9 mouse cellular contexts compared by ENCODE assay signal in the genomic region with DNA sequence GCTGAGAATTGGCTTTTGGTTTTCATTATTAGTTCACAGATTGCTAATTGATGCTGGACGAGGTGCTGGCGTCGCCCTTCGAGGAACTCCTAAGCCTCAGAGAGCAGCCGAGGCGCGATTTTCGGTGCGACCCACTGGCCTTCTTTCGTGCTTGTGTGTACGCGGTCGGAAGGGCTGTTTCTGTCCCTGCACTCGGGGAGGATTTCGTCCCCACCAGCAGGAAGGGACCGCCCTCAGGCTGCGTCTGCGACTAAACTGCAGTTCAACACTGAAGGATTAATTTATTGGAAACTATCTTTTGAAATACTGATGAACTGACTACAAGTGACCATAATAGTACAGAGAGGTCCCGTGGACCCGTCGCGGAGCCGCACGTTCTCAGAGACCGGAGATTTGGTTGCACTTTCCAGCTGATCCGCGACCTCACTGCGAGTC.
DNase-seq lines count a peak whose midpoint lies in the region; ATAC-seq and TF ChIP-seq lines count a peak whose summit lies in the region.
"Had no signal": no experiment of that assay in that cellular context is flagged by ENCODE, and none has a peak within 500 bp of the region (broad histone marks: within the 10 kb centered on the region; RNA-seq: fewer than 3 reads in every experiment).

No protein-coding gene starts in this region.

- 0 out of 2 replicates have a peak overlapping the region, but pooled peaks have one; percentile 37 for H3K9ac ChIP-seq in kidney, postnatal 0 days (ENCODE audit: low read depth, low read length)
- H3K9ac ChIP-seq in liver, embryonic 13.5 days, result no peak overlapping the region
- 0 out of 2 replicates have a peak overlapping the region, but pooled peaks have one; percentile 24 for H3K9ac ChIP-seq in neural tube, embryonic 15.5 days (replicated peaks)

- H3K27ac ChIP-seq in cerebellum, adult 2 months (ENCODE audit: insufficient read depth, low read length), result no peak overlapping the region
- 0 out of 2 replicates have a peak overlapping the region, but pooled peaks have one; percentile 51 for H3K27ac ChIP-seq in kidney, postnatal 0 days
- H3K27ac ChIP-seq in liver, embryonic 13.5 days, result no peak overlapping the region
- peak overlapping the region; percentile 52; the same call in 1 of the 2 replicates for H3K27ac ChIP-seq in neural tube, embryonic 15.5 days (replicated peaks)

- H3K36me3 ChIP-seq in kidney, postnatal 0 days (ENCODE audit: insufficient read depth, low read length), result no peaks in the 10 kb centered on the region
- H3K36me3 ChIP-seq in liver, embryonic 13.5 days, result no peaks in the 10 kb centered on the region
- no peaks in the 10 kb centered on the region for H3K36me3 ChIP-seq in neural tube, embryonic 15.5 days

- peaks cover 4% of the 10 kb centered on the region for H3K4me1 ChIP-seq in cerebellum, adult 2 months (ENCODE audit: control insufficient read depth, insufficient read depth, low read length)
- H3K4me1 ChIP-seq in kidney, postnatal 0 days (replicated peaks; ENCODE audit: insufficient read depth, low read length), result peaks cover 4% of the 10 kb centered on the region; the same call in 1 of the 2 replicates
- H3K4me1 ChIP-seq in liver, embryonic 13.5 days (replicated peaks), result no peaks in the 10 kb centered on the region
- H3K4me1 ChIP-seq in neural tube, embryonic 15.5 days, result peaks cover 16% of the 10 kb centered on the region

- peak; percentile 62; the same call in 1 of the 2 replicates for ATAC-seq in frontal cortex, adult (ENCODE audit: low TSS enrichment)
- 0 out of 2 replicates have a peak, but pooled peaks have one; percentile 13 for ATAC-seq in kidney, postnatal 0 days (replicated peaks; ENCODE audit: low FRiP score, low read depth)
- ATAC-seq in liver, embryonic 13.5 days (ENCODE audit: low read depth), result no peak
- ATAC-seq in neural tube, embryonic 15.5 days (ENCODE audit: low FRiP score), result no peak

- H3K4me3 ChIP-seq in cerebellum, adult 2 months (replicated peaks; ENCODE audit: insufficient read depth, low read depth, low read length), result peak overlapping the region; percentile 3
- peak overlapping the region; percentile 27; the same call in 1 of the 2 replicates for H3K4me3 ChIP-seq in kidney, postnatal 0 days (replicated peaks; ENCODE audit: low read depth, low read length)
- peak overlapping the region; percentile 29 for H3K4me3 ChIP-seq in liver, embryonic 13.5 days (replicated peaks)
- H3K4me3 ChIP-seq in neural tube, embryonic 15.5 days (replicated peaks), result peak overlapping the region; percentile 36
- H3K4me3 ChIP-seq: erythroblast, embryonic 14.5 days had no signal

- DNase-seq in cerebellum, adult 2 months, result peak in 1 of 2 experiments; percentile 11
- DNase-seq in cerebellum, adult 11 months, result no peak
- peak; percentile 20 for DNase-seq in adrenal gland, postnatal 14 days
- peak; percentile 50 for DNase-seq in kidney, postnatal 0 days (ENCODE audit: low spot score)
- DNase-seq in liver, embryonic 13.5 days, result no peak
- DNase-seq in urinary bladder, postnatal 36 days (ENCODE audit: low spot score in 2 of 2), result no peak

- WGBS in cerebellum, adult 2 months, result 5% methylated on average over 28 of the region's 28 CpGs
- 2% methylated on average over 28 of the region's 28 CpGs for WGBS in kidney, postnatal 0 days
- 2% methylated on average over 28 of the region's 28 CpGs for WGBS in liver, embryonic 13.5 days (ENCODE audit: insufficient replicate concordance)
- under 1% methylated on average over 28 of the region's 28 CpGs for WGBS in neural tube, embryonic 15.5 days

- TF ChIP-seq CTCF in cerebellum, adult 2 months (IDR thresholded peaks at IDR 0.05; ENCODE audit: borderline replicate concordance, insufficient read depth, low read depth, low read length), result no peak
- TF ChIP-seq CTCF in kidney, postnatal 0 days (IDR thresholded peaks at IDR 0.05; ENCODE audit: low read depth), result no peak; the same call in 1 of the 2 replicates

- H3K4me2 ChIP-seq in kidney, postnatal 0 days (ENCODE audit: low read length), result peak overlapping the region; percentile 57
- H3K4me2 ChIP-seq in liver, embryonic 13.5 days, result peak overlapping the region; percentile 51
- peak overlapping the region; percentile 66 for H3K4me2 ChIP-seq in neural tube, embryonic 15.5 days

- H3K9me3 ChIP-seq in kidney, postnatal 0 days (replicated peaks; ENCODE audit: low read length), result no peaks in the 10 kb centered on the region
- no peaks in the 10 kb centered on the region for H3K9me3 ChIP-seq in liver, embryonic 13.5 days (replicated peaks)
- H3K9me3 ChIP-seq in neural tube, embryonic 15.5 days (replicated peaks), result no peaks in the 10 kb centered on the region

- H3K27me3 ChIP-seq in cerebellum, adult 2 months (ENCODE audit: control insufficient read depth, insufficient read depth, low read length), result no peaks in the 10 kb centered on the region
- no peaks in the 10 kb centered on the region for H3K27me3 ChIP-seq in kidney, postnatal 0 days (ENCODE audit: insufficient read depth, low read length)
- H3K27me3 ChIP-seq in liver, embryonic 13.5 days, result peaks cover 17% of the 10 kb centered on the region
- 0 out of 2 replicates have a peak, but pooled peaks cover 7% of the 10 kb centered on the region for H3K27me3 ChIP-seq in neural tube, embryonic 15.5 days (replicated peaks)

- no peak for TF ChIP-seq POLR2A in cerebellum, adult 2 months (IDR thresholded peaks at IDR 0.05; ENCODE audit: borderline replicate concordance, insufficient read depth, low read length)

Comparison
In these comparisons a context has a peak if more than half of its experiments do, and no peak if none do; other contexts are left out.
1. DNase-seq: peak in adrenal gland, postnatal 14 days (single experiment) and kidney, postnatal 0 days (single experiment); none in cerebellum, adult 11 months (single experiment), liver, embryonic 13.5 days (single experiment) and urinary bladder, postnatal 36 days (0 of 2).
2. H3K27ac ChIP-seq: peak in kidney, postnatal 0 days (single experiment) and neural tube, embryonic 15.5 days (single experiment); none in cerebellum, adult 2 months (single experiment) and liver, embryonic 13.5 days (single experiment).
3. ATAC-seq: peak in frontal cortex, adult (single experiment) and kidney, postnatal 0 days (single experiment); none in liver, embryonic 13.5 days (single experiment) and neural tube, embryonic 15.5 days (single experiment).
4. Peak in every context shown above with its lines, with median percentiles within 50 percentile points of each other: H3K4me3 ChIP-seq and H3K4me2 ChIP-seq.